Mouse (Mus musculus) liver, postnatal 0 days (tissue): ENCODE measurements around the gene Gm21972. TPM values are rescaled to one million over a fixed set of nuclear protein-coding genes. Genes with fewer than 3 reads are reported as not detected.
A peak's percentile ranks its signal among the peaks of the same experiment; 100 is the strongest.

Source experiments
- ATAC-seq: fragments of 200-750 bp; cut with Nextera tagmentation; 2 replicates; pipeline ENCODE4 v1.8.0; 2017; ENCODE audit warnings: mild to moderate bottlenecking, moderate library complexity
- DNase-seq: peaks from one replicate; pipeline ENCODE4 v3.0.0-alpha.2; 2016
- H3K27ac ChIP-seq: fragments of 300-500 bp; sonication (generic); 2 replicates; pipeline ENCODE4 v1.5.1; 2014; ENCODE audit warnings: antibody characterized with exemption, moderate library complexity, mild to moderate bottlenecking, low read depth
- H3K27me3 ChIP-seq: fragments of 300-500 bp; sonication (generic); 2 replicates; pipeline ENCODE4 v1.6.1; 2014; ENCODE audit warnings: low read length, control low read depth, mixed read lengths; ENCODE audit not compliant: insufficient read depth
- H3K36me3 ChIP-seq: fragments of 300-500 bp; sonication (generic); replicated peaks from 2 replicates; pipeline ENCODE4 v1.6.1; 2014; ENCODE audit warnings: mild to moderate bottlenecking, control low read depth, low read length, moderate library complexity, mixed read lengths; ENCODE audit not compliant: insufficient read depth
- H3K4me1 ChIP-seq: fragments of 300-500 bp; sonication (generic); 2 replicates; pipeline ENCODE4 v1.6.1; 2014; ENCODE audit warnings: antibody characterized with exemption, mild to moderate bottlenecking, control low read depth; ENCODE audit not compliant: insufficient read depth
- H3K4me2 ChIP-seq: fragments of 300-500 bp; sonication (generic); 2 replicates; pipeline ENCODE4 v1.6.1; 2014; ENCODE audit warnings: low read depth, mild to moderate bottlenecking, low read length, moderate library complexity, mixed read lengths
- H3K4me3 ChIP-seq: fragments of 300-500 bp; sonication (generic); 2 replicates; pipeline ENCODE4 v1.5.1; 2014; ENCODE audit warnings: low read depth, low read length
- H3K9ac ChIP-seq: fragments of 300-500 bp; sonication (generic); replicated peaks from 2 replicates; pipeline ENCODE4 v1.6.1; 2014; ENCODE audit warnings: mild to moderate bottlenecking, moderate library complexity
- H3K9me3 ChIP-seq: fragments of 300-500 bp; sonication (generic); 2 replicates; pipeline ENCODE4 v1.6.1; 2016; ENCODE audit warnings: mild to moderate bottlenecking, control low read depth, low read length, mixed read lengths
- CTCF ChIP-seq: sonication (generic); IDR thresholded peaks from 2 replicates; pipeline ENCODE4 v1.5.1; 2016; ENCODE audit warnings: antibody characterized with exemption, low read depth
- EP300 ChIP-seq: IDR thresholded peaks from 2 replicates; pipeline ENCODE4 v1.6.1; 2016; ENCODE audit warnings: antibody characterized with exemption, low read depth, mild to moderate bottlenecking
- WGBS: fragments of 180-500 bp; shearing (Covaris S2); extraction: QIAGEN DNeasy Blood & Tissue Kit; methylation state at CpG from one replicate; pipeline ENCODE4 v1.1.7; 2014; ENCODE audit not compliant: insufficient replicate concordance; 5-methylcytosine and 5-hydroxymethylcytosine counted together
- polyA plus RNA-seq: library from polyadenylated mRNA; unstranded; fragments of >200 nt; fragmentation: Nextera tagmentation; extraction: Ambion mirVana; gene quantifications from 2 replicates; pipeline ENCODE4 v1.2.1, GENCODE M21; 2015

The Gm21972 gene
- polyA plus RNA-seq, 1 experiment from 2014 or later, result not detected

- no peaks in the 10 kb centered on the region for H3K9me3 ChIP-seq
- no peak for ATAC-seq
- no peaks in the 10 kb centered on the region for H3K27me3 ChIP-seq
- 95% methylated on average over 6 of the region's 6 CpGs for WGBS
- H3K4me3 ChIP-seq, result no peak overlapping the region
- TF ChIP-seq CTCF, result no peak
- no peak overlapping the region for H3K9ac ChIP-seq
- no peak overlapping the region for H3K4me2 ChIP-seq
- peaks cover 68% of the 10 kb centered on the region for H3K36me3 ChIP-seq
- no peak for DNase-seq
- no peaks in the 10 kb centered on the region for H3K4me1 ChIP-seq
- H3K27ac ChIP-seq, result no peak overlapping the region
These were observed 1.9 kb downstream of the Gm21972 start for GRCm38 (mm10) chr1:86135315-86135714.

GRCm38 (mm10) chr1:86141081-86141480 is 7.6 kb downstream of the Gm21972 start:
- Histone ChIP-seq H3K27me3 (no peaks in the 10 kb centered on the region), H3K9me3 (no peaks in the 10 kb centered on the region), H3K4me2 (no peak overlapping the region), H3K4me3 (no peak overlapping the region), H3K4me1 (no peaks in the 10 kb centered on the region), H3K9ac (no peak overlapping the region), H3K36me3 (peaks cover 29% of the 10 kb centered on the region), H3K27ac (no peak overlapping the region)
- ATAC-seq, result no peak
- DNase-seq, result no peak
- TF ChIP-seq CTCF (no peak), EP300 (no peak)
- 82% methylated on average over 3 of the region's 3 CpGs for WGBS

GRCm38 (mm10) chr1:86143165-86143564 is 9.7 kb downstream of the Gm21972 start:
- H3K4me1 ChIP-seq, result no peaks in the 10 kb centered on the region

GRCm38 (mm10) chr1:86144001-86144944 is 10.8 kb downstream of the Gm21972 start:
- 77% methylated on average over 21 of the region's 21 CpGs for WGBS
- Histone ChIP-seq H3K4me1 (no peaks in the 10 kb centered on the region), H3K9ac (no peak overlapping the region), H3K4me3 (no peak overlapping the region), H3K9me3 (no peaks in the 10 kb centered on the region), H3K27me3 (no peaks in the 10 kb centered on the region), H3K27ac (no peak overlapping the region), H3K36me3 (peaks cover 4% of the 10 kb centered on the region), H3K4me2 (no peak overlapping the region)
- no peak for DNase-seq
- TF ChIP-seq EP300, result no peak
- TF ChIP-seq CTCF, result peak; percentile 36
- no peak for ATAC-seq

More at GRCm38 (mm10) chr1:86143165-86143564, 9.7 kb downstream of the Gm21972 start:
- Histone ChIP-seq H3K4me3 (no peak overlapping the region), H3K9ac (no peak overlapping the region), H3K36me3 (peaks cover 14% of the 10 kb centered on the region), H3K4me2 (no peak overlapping the region), H3K9me3 (no peaks in the 10 kb centered on the region), H3K27me3 (no peaks in the 10 kb centered on the region), H3K27ac (no peak overlapping the region)
- WGBS, result 58% methylated on average over 4 of the region's 4 CpGs
- TF ChIP-seq CTCF (no peak), EP300 (no peak)
- DNase-seq, result no peak
- no peak for ATAC-seq

GRCm38 (mm10) chr1:86146293-86146692 is 12.9 kb downstream of the Gm21972 start:
- Histone ChIP-seq H3K4me1 (no peaks in the 10 kb centered on the region), H3K9ac (no peak overlapping the region), H3K27me3 (no peaks in the 10 kb centered on the region), H3K36me3 (no peaks in the 10 kb centered on the region), H3K4me3 (no peak overlapping the region), H3K4me2 (no peak overlapping the region), H3K9me3 (no peaks in the 10 kb centered on the region), H3K27ac (no peak overlapping the region)
- 80% methylated on average over 5 of the region's 5 CpGs for WGBS
- no peak for ATAC-seq
- DNase-seq, result no peak
- TF ChIP-seq CTCF (no peak), EP300 (no peak)

- Histone ChIP-seq H3K27ac (no peak overlapping the region), H3K4me2 (no peak overlapping the region), H3K27me3 (no peaks in the 10 kb centered on the region), H3K36me3 (no peaks in the 10 kb centered on the region), H3K4me1 (no peaks in the 10 kb centered on the region), H3K4me3 (no peak overlapping the region), H3K9ac (no peak overlapping the region), H3K9me3 (no peaks in the 10 kb centered on the region)
- ATAC-seq, result no peak
- TF ChIP-seq EP300 (no peak), CTCF (no peak)
- no peak for DNase-seq
- 42% methylated on average over 5 of the region's 5 CpGs for WGBS
These were observed 14.1 kb downstream of the Gm21972 start for GRCm38 (mm10) chr1:86147557-86147956.
